Mouse (Mus musculus) T-helper 2 cell (primary cell): ENCODE measurements around the gene Slc25a39.
"Not testable (repeated sequence)": the region's sequence is repeated elsewhere in the genome, so short reads cannot be mapped to it uniquely, and the experiment has no call there.

ENCODE experiments used
- in situ Hi-C: fragments of 300-600 bp; cut with MboI, MseI; formaldehyde crosslinking; loops from one replicate; pipeline ENCODE4 v1.15.1; 2025; ENCODE audit warnings: high pct_unique_total_duplicates

The Slc25a39 gene

GRCm38 (mm10) chr11:102375196-102376173, 32.3 kb downstream of the Slc25a39 start:
- in situ Hi-C loops, result no loop called here

GRCm38 (mm10) chr11:102374108-102374725, 33.5 kb downstream of the Slc25a39 start:
- in situ Hi-C loops, result no loop called here

- in situ Hi-C loops, result no loop called here
Observed at GRCm38 (mm10) chr11:102373646-102374045, 34.1 kb downstream of the Slc25a39 start.

- in situ Hi-C loops, result no loop called here
Observed at GRCm38 (mm10) chr11:102372936-102373335, 34.8 kb downstream of the Slc25a39 start.

- in situ Hi-C loops, result no loop called here
Observed at GRCm38 (mm10) chr11:102371926-102372685, 35.6 kb downstream of the Slc25a39 start.

- in situ Hi-C loops, result no loop called here
Observed at GRCm38 (mm10) chr11:102370285-102370684, 37.5 kb downstream of the Slc25a39 start.

GRCm38 (mm10) chr11:102369263-102369662, 38.5 kb downstream of the Slc25a39 start:
- in situ Hi-C loops, result no loop called here

- in situ Hi-C loops, result no loop called here
Observed at GRCm38 (mm10) chr11:102368347-102368746, 39.4 kb downstream of the Slc25a39 start.

- in situ Hi-C loops, result no loop called here
Observed at GRCm38 (mm10) chr11:102367504-102368280, 40.1 kb downstream of the Slc25a39 start.

GRCm38 (mm10) chr11:102366103-102366502, 41.6 kb downstream of the Slc25a39 start, which contains the start of gene Slc4a1:
Gene Slc4a1, minus strand, starts transcription at chr11:102366203.
- in situ Hi-C loops, result not testable (repeated sequence)

- in situ Hi-C loops, result no loop called here
Observed at GRCm38 (mm10) chr11:102365699-102366098, 42.0 kb downstream of the Slc25a39 start.

- in situ Hi-C loops, result no loop called here
Observed at GRCm38 (mm10) chr11:102364570-102365371, 43.0 kb downstream of the Slc25a39 start.

GRCm38 (mm10) chr11:102363623-102364022, 44.1 kb downstream of the Slc25a39 start:
- in situ Hi-C loops, result no loop called here

- in situ Hi-C loops, result no loop called here
Observed at GRCm38 (mm10) chr11:102361776-102362495, 45.8 kb downstream of the Slc25a39 start.

- in situ Hi-C loops, result loop anchor here (10.0 kb wide), 1 partner anchor 706 kb away; no protein-coding TSS in a partner anchor
Observed at GRCm38 (mm10) chr11:102358365-102358764, 49.4 kb downstream of the Slc25a39 start.

- in situ Hi-C loops, result loop anchor here (10.0 kb wide), 1 partner anchor 708 kb away; no protein-coding TSS in a partner anchor
Observed at GRCm38 (mm10) chr11:102356636-102357350, 51.0 kb downstream of the Slc25a39 start.

- in situ Hi-C loops, result loop anchor here (10.0 kb wide), 1 partner anchor 709 kb away; no protein-coding TSS in a partner anchor
Observed at GRCm38 (mm10) chr11:102356190-102356589, 51.6 kb downstream of the Slc25a39 start.

GRCm38 (mm10) chr11:102355501-102355900, 52.2 kb downstream of the Slc25a39 start:
- in situ Hi-C loops, result loop anchor here (10.0 kb wide), 1 partner anchor 709 kb away; no protein-coding TSS in a partner anchor
